Mouse (Mus musculus) intestine, embryonic 14.5 days (tissue): ENCODE results near the gene Npc1l1. TPM values are rescaled to one million over a fixed set of nuclear protein-coding genes. Genes with fewer than 3 reads are reported as not detected.

Source experiments
- ATAC-seq: fragments of 200-750 bp; cut with Nextera tagmentation; replicated peaks from 2 replicates; pipeline ENCODE4 v1.8.0; 2017; ENCODE audit warnings: low read depth, moderate number of reproducible peaks, moderate TSS enrichment, moderate library complexity; ENCODE audit not compliant: low FRiP score, low TSS enrichment
- DNase-seq: peaks from one replicate; pipeline ENCODE4 v3.0.0-alpha.2; 2018; ENCODE audit warnings: low spot score
- H3K27ac ChIP-seq: fragments of 300-500 bp; sonication (generic); 2 replicates; pipeline ENCODE4 v1.5.1; 2014; ENCODE audit warnings: low read depth, mild to moderate bottlenecking, control low read depth
- H3K27me3 ChIP-seq: fragments of 300-500 bp; sonication (generic); replicated peaks from 2 replicates; pipeline ENCODE4 v1.6.1; 2014; ENCODE audit warnings: low read length, control low read depth; ENCODE audit not compliant: control insufficient read depth, insufficient read depth
- H3K36me3 ChIP-seq: fragments of 300-500 bp; sonication (generic); 2 replicates; pipeline ENCODE4 v1.6.1; 2014; ENCODE audit warnings: low read length, control low read depth; ENCODE audit not compliant: control insufficient read depth, insufficient read depth
- H3K4me1 ChIP-seq: fragments of 300-500 bp; sonication (generic); replicated peaks from 2 replicates; pipeline ENCODE4 v1.6.1; 2014; ENCODE audit warnings: low read length, control low read depth, mixed read lengths; ENCODE audit not compliant: control insufficient read depth, insufficient read depth
- H3K4me2 ChIP-seq: fragments of 300-500 bp; sonication (generic); 2 replicates; pipeline ENCODE4 v1.6.1; 2014; ENCODE audit warnings: low read length
- H3K4me3 ChIP-seq: fragments of 300-500 bp; sonication (generic); 2 replicates; pipeline ENCODE4 v1.5.1; 2014; ENCODE audit warnings: low read depth, low read length, control low read depth, mixed read lengths
- H3K9ac ChIP-seq: fragments of 300-500 bp; sonication (generic); 2 replicates; pipeline ENCODE4 v1.6.1; 2014; ENCODE audit warnings: mild to moderate bottlenecking, low read length
- H3K9me3 ChIP-seq: fragments of 300-500 bp; sonication (generic); 2 replicates; pipeline ENCODE4 v1.6.1; 2016; ENCODE audit warnings: low read length, control low read depth; ENCODE audit not compliant: control insufficient read depth
- WGBS: fragments of 180-500 bp; shearing (Covaris S2); extraction: QIAGEN DNeasy Blood & Tissue Kit; methylation state at CpG from one replicate; pipeline ENCODE4 v1.1.7; 2014; 5-methylcytosine and 5-hydroxymethylcytosine counted together
- polyA plus RNA-seq: library from polyadenylated mRNA; unstranded; fragments of >200 nt; fragmentation: Nextera tagmentation; extraction: Ambion mirVana; gene quantifications from 2 replicates; pipeline ENCODE4 v1.2.1, GENCODE M21; 2014

Gene Npc1l1
- polyA plus RNA-seq, 1 experiment from 2014 or later = 1.3 TPM

- Histone ChIP-seq H3K4me1 (no peaks in the 10 kb centered on the region), H3K27ac (no peak overlapping the region), H3K4me3 (no peak overlapping the region), H3K4me2 (no peak overlapping the region), H3K9me3 (no peaks in the 10 kb centered on the region), H3K27me3 (no peaks in the 10 kb centered on the region), H3K9ac (no peak overlapping the region), H3K36me3 (no peaks in the 10 kb centered on the region)
- 90% methylated on average over 12 of the region's 12 CpGs for WGBS
- DNase-seq (no peak), ATAC-seq (no peak)
Observed at GRCm38 (mm10) chr11:6163706-6164105, 66.2 kb downstream of the Npc1l1 start.

GRCm38 (mm10) chr11:6163062-6163461, 66.9 kb downstream of the Npc1l1 start:
- no peaks in the 10 kb centered on the region for H3K4me1 ChIP-seq
- no peak overlapping the region for H3K4me2 ChIP-seq
- no peak overlapping the region for H3K9ac ChIP-seq
- DNase-seq (no peak), ATAC-seq (no peak)
- no peaks in the 10 kb centered on the region for H3K27me3 ChIP-seq
- no peak overlapping the region for H3K4me3 ChIP-seq
- WGBS = 98% methylated on average over 3 of the region's 3 CpGs
- no peaks in the 10 kb centered on the region for H3K9me3 ChIP-seq
- H3K36me3 ChIP-seq = no peaks in the 10 kb centered on the region
- H3K27ac ChIP-seq = no peak overlapping the region

GRCm38 (mm10) chr11:6161549-6161948, 68.4 kb downstream of the Npc1l1 start:
- Histone ChIP-seq H3K9me3 (no peaks in the 10 kb centered on the region), H3K36me3 (no peaks in the 10 kb centered on the region), H3K4me3 (no peak overlapping the region), H3K27me3 (no peaks in the 10 kb centered on the region), H3K4me1 (no peaks in the 10 kb centered on the region), H3K9ac (no peak overlapping the region), H3K27ac (no peak overlapping the region), H3K4me2 (no peak overlapping the region)
- DNase-seq = no peak
- ATAC-seq = no peak

Other genes starting within 250 kb of the Npc1l1 start
- 2.9 and 3.4 TPM in 2 replicates for gene Camk2b, start 163.8 kb downstream of the Npc1l1 start, polyA plus RNA-seq
- 0.50 and 0.54 TPM in 2 replicates for gene A730071L15Rik, start 30.1 kb downstream of the Npc1l1 start, polyA plus RNA-seq
- 37.8 and 43.3 TPM in 2 replicates for gene Nudcd3, start 29.7 kb downstream of the Npc1l1 start, polyA plus RNA-seq
- 111 and 122 TPM in 2 replicates for gene Ddx56, start 37.6 kb upstream of the Npc1l1 start, polyA plus RNA-seq
- 113 and 119 TPM in 2 replicates for gene Tmed4, start 44.7 kb upstream of the Npc1l1 start, polyA plus RNA-seq
- 112 TPM in 2 replicates for gene Ogdh, start 61.5 kb upstream of the Npc1l1 start, polyA plus RNA-seq
- gene Zmiz2, start 158.9 kb upstream of the Npc1l1 start, polyA plus RNA-seq = 14.0 and 14.2 TPM in 2 replicates
- 5,694 and 5,748 TPM in 2 replicates for gene Ppia, start 185.3 kb upstream of the Npc1l1 start, polyA plus RNA-seq
- 510 and 552 TPM in 2 replicates for gene H2afv, start 214.3 kb upstream of the Npc1l1 start, polyA plus RNA-seq
- 25.7 and 26.2 TPM in 2 replicates for gene Purb, start 245.8 kb upstream of the Npc1l1 start, polyA plus RNA-seq